Mouse (Mus musculus) kidney, postnatal 10 days (tissue): ENCODE results near the gene Tent4a.
"Not testable (repeated sequence)": the region's sequence is repeated elsewhere in the genome, so short reads cannot be mapped to it uniquely, and the experiment has no call there.

Experiments used
- DNase-seq: peaks from one replicate; pipeline ENCODE4 v3.0.0; 2021; ENCODE audit warnings: mixed read lengths

The Tent4a gene

GRCm38 (mm10) chr13:69534334-69534653, at the start of gene Tent4a:
Gene Tent4a, minus strand, starts transcription at chr13:69534617.
- DNase-seq, result no peak

GRCm38 (mm10) chr13:69583591-69583990, 49.2 kb upstream of the Tent4a start:
- DNase-seq, result no peak

- DNase-seq, result no peak
Observed at GRCm38 (mm10) chr13:69582411-69582810, 48.0 kb upstream of the Tent4a start.

- no peak for DNase-seq
Observed at GRCm38 (mm10) chr13:69577181-69577834, 42.9 kb upstream of the Tent4a start.

GRCm38 (mm10) chr13:69576676-69577075, 42.3 kb upstream of the Tent4a start:
- DNase-seq, result peak; percentile 30

- no peak for DNase-seq
Observed at GRCm38 (mm10) chr13:69572594-69572993, 38.2 kb upstream of the Tent4a start.

- peak; percentile 32 for DNase-seq
Observed at GRCm38 (mm10) chr13:69569201-69569600, 34.8 kb upstream of the Tent4a start.

GRCm38 (mm10) chr13:69565401-69565800, 31.0 kb upstream of the Tent4a start:
- not testable (repeated sequence) for DNase-seq

- no peak for DNase-seq
Observed at GRCm38 (mm10) chr13:69564573-69564972, 30.2 kb upstream of the Tent4a start.

- no peak for DNase-seq
Observed at GRCm38 (mm10) chr13:69563905-69564304, 29.5 kb upstream of the Tent4a start.

GRCm38 (mm10) chr13:69562654-69563574, 28.5 kb upstream of the Tent4a start:
- DNase-seq, result no peak

GRCm38 (mm10) chr13:69562004-69562403, 27.6 kb upstream of the Tent4a start:
- no peak for DNase-seq

- no peak for DNase-seq
Observed at GRCm38 (mm10) chr13:69559291-69559961, 25.0 kb upstream of the Tent4a start.

- no peak for DNase-seq
Observed at GRCm38 (mm10) chr13:69558098-69558660, 23.8 kb upstream of the Tent4a start.

GRCm38 (mm10) chr13:69556728-69557127, 22.3 kb upstream of the Tent4a start:
- DNase-seq, result no peak

GRCm38 (mm10) chr13:69555957-69556482, 21.6 kb upstream of the Tent4a start:
- DNase-seq, result no peak

GRCm38 (mm10) chr13:69555045-69555444, 20.6 kb upstream of the Tent4a start:
- no peak for DNase-seq

GRCm38 (mm10) chr13:69554255-69554654, 19.8 kb upstream of the Tent4a start:
- DNase-seq, result no peak

- DNase-seq, result peak; percentile 63
Observed at GRCm38 (mm10) chr13:69553024-69553423, 18.6 kb upstream of the Tent4a start.

- no peak for DNase-seq
Observed at GRCm38 (mm10) chr13:69550831-69551230, 16.4 kb upstream of the Tent4a start.

GRCm38 (mm10) chr13:69549980-69550379, 15.6 kb upstream of the Tent4a start:
- DNase-seq, result no peak

- no peak for DNase-seq
Observed at GRCm38 (mm10) chr13:69547488-69548180, 13.2 kb upstream of the Tent4a start.
